Mouse (Mus musculus) C3H10T1/2 (cell line): ENCODE results near the gene Tph2. TPM values are rescaled to one million over a fixed set of nuclear protein-coding genes. Genes with fewer than 3 reads are reported as not detected.

Experiments
- polyA plus RNA-seq, 2 experiments: library from polyadenylated mRNA; unstranded; fragments of >200 nt; fragmentation: generic; extraction: Trizol; gene quantifications; one replicate each; pipeline ENCODE4 v1.2.1; 2012; ENCODE audit warnings: missing spikeins in 2 of 2

The Tph2 gene
- under 1 TPM; 0.12 to 0.19 TPM for polyA plus RNA-seq

DNA sequence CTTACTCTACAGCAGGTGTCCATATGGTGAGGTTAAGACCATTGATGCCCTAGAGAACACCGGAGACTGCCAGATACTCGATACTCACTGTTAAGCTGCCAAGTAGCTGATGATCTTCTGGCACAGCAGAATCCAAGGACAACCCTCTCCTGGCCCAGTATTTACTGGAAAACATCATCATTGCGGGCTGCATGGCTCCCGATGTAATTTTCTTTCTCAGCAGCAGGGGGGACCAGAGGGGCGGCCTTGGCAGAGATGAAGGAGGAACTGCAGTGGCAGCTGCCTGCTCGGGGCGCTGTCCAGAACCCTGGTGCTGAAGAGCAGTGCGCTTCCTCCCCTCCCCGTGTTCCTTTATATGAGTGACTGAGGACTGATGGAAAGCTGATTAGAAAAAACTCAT lies at the start of gene Tph2:
Tph2 (minus strand) TSS at position 326 of the 400 bp plus-strand sequence.

Other genes starting within 250 kb of the Tph2 start
- gene Tbc1d15, start 66.4 kb upstream of the Tph2 start, polyA plus RNA-seq = 1 to 10 TPM; 1.2 to 7.2 TPM
- gene Rab21, start 130.6 kb upstream of the Tph2 start, polyA plus RNA-seq = 10 to 100 TPM; 17.0 to 25.6 TPM
- gene Tmem19, start 177.5 kb upstream of the Tph2 start, polyA plus RNA-seq = 10 to 100 TPM; 11.0 to 29.7 TPM
- gene Thap2, start 199.4 kb upstream of the Tph2 start, polyA plus RNA-seq = 1 to 10 TPM; 3.4 to 5.4 TPM
- gene Zfc3h1, start 199.9 kb upstream of the Tph2 start, polyA plus RNA-seq = 1 to 10 TPM in 1 of 2 experiments, under 1 TPM in 1; 0.54 to 7.9 TPM